Mouse (Mus musculus) erythroblast, embryonic 14.5 days (primary cell): ENCODE data around the gene Rbp4.

Experiments used
- GATA1 ChIP-seq: IDR thresholded peaks from 2 replicates; pipeline ENCODE4 v1.6.1; 2012; ENCODE audit warnings: low read length, inconsistent platforms, mixed read lengths
- TAL1 ChIP-seq: IDR thresholded peaks from 3 replicates; pipeline ENCODE4 v1.6.1; 2012; ENCODE audit warnings: low read length, inconsistent platforms, mixed read lengths

DNA sequence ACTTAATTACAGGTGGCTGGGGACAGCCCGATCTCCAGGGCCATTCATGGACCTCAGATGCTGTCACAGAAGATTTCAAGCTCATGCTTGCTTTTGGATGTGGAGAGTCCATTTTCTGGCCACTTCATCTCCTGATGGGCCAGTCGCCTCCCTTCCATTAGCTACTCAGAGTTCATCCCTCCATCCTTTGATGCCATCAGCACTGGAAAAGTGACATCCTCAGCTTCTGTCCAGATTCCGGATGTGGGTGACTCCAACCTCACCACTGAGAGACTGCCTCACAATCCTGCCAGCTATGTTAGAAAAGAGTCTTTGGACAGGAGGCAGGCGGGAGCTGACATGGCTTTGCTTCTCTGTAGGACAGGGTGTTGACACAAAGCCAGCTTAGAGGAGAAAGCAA lies 39.2 kb downstream of the Rbp4 start:
- TF ChIP-seq GATA1 (no peak), TAL1 (no peak)
